Comparison of ENCODE assay signal across 10 mouse cellular contexts in the genomic region with DNA sequence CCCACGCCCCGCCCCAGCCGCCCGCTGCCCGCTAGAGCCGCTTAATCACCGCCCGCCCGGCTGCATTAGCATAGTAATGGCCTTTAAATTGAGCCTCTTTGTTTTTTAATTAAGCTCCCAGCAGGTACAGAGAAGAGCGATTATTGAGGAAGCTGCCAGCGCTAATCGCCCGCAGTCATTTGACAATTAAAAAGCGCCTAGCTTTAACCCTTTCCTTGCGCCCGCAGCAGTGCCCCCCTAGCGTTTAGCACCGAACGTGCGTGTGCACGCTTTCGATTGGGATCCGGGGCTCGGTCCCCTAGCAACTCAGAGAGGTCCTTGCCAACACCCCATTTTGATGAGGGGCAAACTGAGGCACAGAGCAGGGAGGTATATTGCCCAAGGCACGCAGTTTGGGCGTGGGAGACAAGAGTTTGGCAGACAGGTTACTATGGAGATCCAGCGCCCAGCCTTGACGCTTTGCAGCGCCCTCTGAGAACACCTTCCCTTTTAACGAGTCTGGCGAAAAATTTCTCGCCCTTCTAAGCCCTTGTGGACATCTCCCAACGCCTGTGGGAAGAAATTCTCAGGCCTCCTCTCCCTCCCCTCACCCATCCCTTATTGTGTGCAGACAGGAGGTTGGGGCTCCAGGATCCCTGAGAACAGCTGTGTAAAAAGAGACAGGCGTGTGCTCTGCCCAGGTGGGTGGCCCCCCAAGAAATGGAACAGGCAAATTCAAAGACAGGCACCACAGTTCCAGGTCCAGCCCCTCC. TPM values are rescaled to one million over a fixed set of nuclear protein-coding genes. Genes with fewer than 3 reads are reported as not detected.
A peak's percentile ranks its signal among the peaks of the same experiment; 100 is the strongest.
DNase-seq lines count a peak whose midpoint lies in the region; ATAC-seq and TF ChIP-seq lines count a peak whose summit lies in the region.
"Had no signal": no experiment of that assay in that cellular context is flagged by ENCODE, and none has a peak within 500 bp of the region (broad histone marks: within the 10 kb centered on the region; RNA-seq: fewer than 3 reads in every experiment).

No protein-coding gene starts in this region.

- H3K4me1 ChIP-seq in E14TG2a.4 (replicated peaks; ENCODE audit: low read depth, low read length), result peaks cover 71% of the 10 kb centered on the region
- peaks cover 34% of the 10 kb centered on the region for H3K4me1 ChIP-seq in forebrain, embryonic 16.5 days (replicated peaks; ENCODE audit: control insufficient read depth, insufficient read depth, low read length)
- peaks cover 60% of the 10 kb centered on the region for H3K4me1 ChIP-seq in limb, embryonic 15.5 days

- no peak overlapping the region for H3K27ac ChIP-seq in gastrocnemius, adult 2 months
- H3K27ac ChIP-seq in forebrain, embryonic 16.5 days (ENCODE audit: low read length), result no peak overlapping the region
- no peak overlapping the region for H3K27ac ChIP-seq in limb, embryonic 15.5 days

- no peak for DNase-seq in gastrocnemius, adult 2 months
- DNase-seq in gastrocnemius, postnatal 4 days (ENCODE audit: low spot score in 2 of 2), result no peak
- peak; percentile 42 for DNase-seq in right cerebral cortex, postnatal 25 days
- DNase-seq in cerebellum, postnatal 36 days, result no peak

- peak overlapping the region; percentile 64 for H3K4me2 ChIP-seq in forebrain, embryonic 16.5 days (ENCODE audit: low read length)
- H3K4me2 ChIP-seq in limb, embryonic 15.5 days, result peak overlapping the region; percentile 41

- under 1% methylated on average over 34 of the region's 34 CpGs for WGBS in forebrain, embryonic 16.5 days
- WGBS in limb, embryonic 15.5 days, result 4% methylated on average over 34 of the region's 34 CpGs

- H3K4me3 ChIP-seq in gastrocnemius, adult 2 months, result peak overlapping the region; percentile 57
- H3K4me3 ChIP-seq in E14TG2a.4 (replicated peaks; ENCODE audit: low read length), result peak overlapping the region; percentile 61
- peak overlapping the region; percentile 38 for H3K4me3 ChIP-seq in forebrain, embryonic 16.5 days (replicated peaks; ENCODE audit: low read length)
- H3K4me3 ChIP-seq in limb, embryonic 15.5 days, result peak overlapping the region; percentile 26
- H3K4me3 ChIP-seq: erythroblast, embryonic 14.5 days had no signal

- peak; percentile 58 for ATAC-seq in forebrain, embryonic 16.5 days
- no peak for ATAC-seq in limb, embryonic 15.5 days (ENCODE audit: insufficient number of reproducible peaks, low FRiP score, low TSS enrichment, low read depth)
- ATAC-seq in cerebellum, adult (ENCODE audit: insufficient number of reproducible peaks, low FRiP score, low TSS enrichment), result no peak

- H3K9ac ChIP-seq in forebrain, embryonic 16.5 days (replicated peaks; ENCODE audit: low read depth, low read length), result peak overlapping the region; percentile 15; the same call in 1 of the 2 replicates
- no peak overlapping the region for H3K9ac ChIP-seq in limb, embryonic 15.5 days

- intact Hi-C loops in gastrocnemius, adult 2 months (cut with DNase I), result no loop called here

- no peaks in the 10 kb centered on the region for H3K36me3 ChIP-seq in E14TG2a.4 (ENCODE audit: insufficient read depth, low read length)
- no peaks in the 10 kb centered on the region for H3K36me3 ChIP-seq in forebrain, embryonic 16.5 days (ENCODE audit: control insufficient read depth, insufficient read depth)
- H3K36me3 ChIP-seq in limb, embryonic 15.5 days, result no peaks in the 10 kb centered on the region

- TF ChIP-seq CTCF in gastrocnemius, adult 2 months (IDR thresholded peaks at IDR 0.05), result no peak
- 0 out of 2 replicates have a peak, but pooled peaks have one; percentile 8 for TF ChIP-seq CTCF in E14TG2a.4 (conservative IDR thresholded peaks at IDR 0.05; ENCODE audit: low read length)

- peaks cover 33% of the 10 kb centered on the region for H3K9me3 ChIP-seq in E14TG2a.4 (ENCODE audit: low read length)
- no peaks in the 10 kb centered on the region for H3K9me3 ChIP-seq in forebrain, embryonic 16.5 days (ENCODE audit: control insufficient read depth, low read length)
- H3K9me3 ChIP-seq in limb, embryonic 15.5 days, result no peaks in the 10 kb centered on the region

- H3K27me3 ChIP-seq in E14TG2a.4 (ENCODE audit: insufficient read depth, low read length), result peaks cover 98% of the 10 kb centered on the region
- peaks cover 86% of the 10 kb centered on the region for H3K27me3 ChIP-seq in forebrain, embryonic 16.5 days (replicated peaks; ENCODE audit: control insufficient read depth, insufficient read depth, low read length)
- H3K27me3 ChIP-seq in limb, embryonic 15.5 days, result peaks cover 48% of the 10 kb centered on the region

RNA-seq across cellular contexts. Expression of gene Lmx1b, which starts 59.4 kb away (rescaled TPM):
- total RNA-seq in gastrocnemius, adult 2 months (2021), result under 1 TPM; 0.18 to 0.25 TPM
- 1 to 10 TPM in 1 of 2 experiments, under 1 TPM in 1; 0.98 to 1.3 TPM for total RNA-seq in gastrocnemius, postnatal 4 days (2021)
- polyA plus RNA-seq in forebrain, embryonic 16.5 days (2015; fragmentation: Nextera tagmentation; extraction: Ambion mirVana), result not detected in 2 replicates
- 2.9 and 4.1 TPM in 2 replicates for polyA plus RNA-seq in limb, embryonic 15.5 days (2015; fragmentation: Nextera tagmentation; extraction: Ambion mirVana)
- polyA plus RNA-seq: C2C12; erythroblast, embryonic 14.5 days had no signal
